Mouse (Mus musculus): ENCODE results near the gene Gjc2.
"Not testable (repeated sequence)": the region's sequence is repeated elsewhere in the genome, so short reads cannot be mapped to it uniquely, and the experiment has no call there.

Gjc2 gene

GRCm38 (mm10) chr11:59182864-59183331 lies at the start of gene Gjc2:
Gjc2 (minus strand) TSS chr11:59183213.
- peak; percentile 46 to 58 for DNase-seq

GRCm38 (mm10) chr11:59232797-59233196 lies 49.8 kb upstream of the Gjc2 start:
- DNase-seq = no peak

DNA sequence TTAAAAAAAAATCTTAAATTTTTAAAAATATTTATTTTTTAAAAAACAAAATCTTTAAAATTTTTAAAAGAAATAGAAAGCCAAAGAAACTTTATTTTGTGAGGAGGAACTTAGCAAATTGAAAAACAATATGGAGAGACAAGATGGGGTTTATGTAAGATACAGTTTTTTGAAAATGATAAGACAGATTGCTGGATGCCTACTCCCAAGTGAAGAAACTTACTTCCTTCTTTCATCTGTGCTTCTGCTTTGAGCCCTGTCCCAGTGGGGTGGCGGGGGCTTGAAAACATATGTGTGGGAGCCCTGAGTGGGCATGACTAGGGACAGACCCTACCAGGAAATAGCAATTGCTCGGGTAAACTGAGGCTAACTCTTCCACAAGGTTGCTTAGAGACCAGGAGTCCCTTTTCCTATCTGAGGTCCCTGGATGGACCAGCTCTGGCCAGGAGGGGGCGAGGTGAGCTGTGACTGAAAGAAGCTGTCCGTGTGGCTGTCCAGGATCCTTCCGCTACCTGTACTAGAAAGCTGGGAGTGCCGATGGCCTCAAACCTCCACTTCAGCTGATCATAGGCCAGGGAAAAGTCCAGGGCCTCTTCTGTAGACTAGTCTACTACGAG lies 47.2 kb upstream of the Gjc2 start:
- peak; percentile 85 to 87 for DNase-seq

- peak; percentile 98 for DNase-seq
Observed at GRCm38 (mm10) chr11:59228122-59228953, 45.3 kb upstream of the Gjc2 start, which contains the start of gene Arf1. Arf1 (minus strand) TSS chr11:59228270.

DNA sequence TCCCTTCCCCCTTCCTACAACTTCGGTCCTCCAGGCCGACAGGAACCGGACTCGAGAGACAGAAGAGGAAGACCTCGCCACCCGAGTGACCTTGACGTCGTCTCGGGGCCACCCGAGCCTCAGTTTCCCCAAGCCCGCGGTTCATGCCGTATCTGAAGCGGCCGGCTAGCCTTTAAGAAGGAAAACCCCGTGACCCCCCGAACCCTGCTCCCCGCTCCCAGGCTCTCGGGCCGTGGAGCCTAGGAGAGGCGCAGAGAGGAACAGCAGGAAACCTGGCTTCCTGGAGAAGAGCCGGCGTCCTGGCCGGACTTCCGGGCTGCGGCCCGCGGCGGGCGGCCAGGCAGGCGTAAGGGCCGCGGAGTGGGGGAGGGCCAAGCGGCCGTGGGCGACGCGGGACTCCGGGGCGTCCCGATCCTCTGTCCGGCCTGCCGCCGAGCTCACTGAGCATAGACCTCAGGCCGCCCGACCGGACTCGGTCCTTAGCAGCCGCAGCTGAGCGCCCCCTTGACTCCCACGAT lies 44.6 kb upstream of the Gjc2 start:
- no peak for DNase-seq

GRCm38 (mm10) chr11:59226787-59227603 lies 44.0 kb upstream of the Gjc2 start:
- peak; percentile 24 to 39 for DNase-seq

- no peak for DNase-seq
Observed at GRCm38 (mm10) chr11:59226251-59226650, 43.2 kb upstream of the Gjc2 start.

DNA sequence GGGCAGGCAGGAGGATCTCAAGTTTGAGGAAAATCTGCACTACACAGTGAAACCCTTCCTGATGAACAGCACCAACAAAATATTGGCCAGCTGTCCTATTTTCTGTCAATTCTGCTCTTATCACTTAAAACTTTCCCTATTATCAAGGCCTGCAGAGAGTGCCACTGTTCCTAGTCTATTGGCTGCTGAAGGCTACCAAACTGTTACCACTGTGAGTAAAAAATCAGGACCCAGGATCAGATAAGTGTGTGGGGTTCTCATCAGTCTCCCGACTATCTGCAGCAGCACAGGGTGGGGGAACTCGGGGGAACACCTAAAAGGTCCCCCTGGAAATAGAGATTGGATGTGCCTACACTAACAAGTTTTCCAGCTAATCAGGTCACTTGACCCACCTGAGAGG lies 42.2 kb upstream of the Gjc2 start:
- no peak for DNase-seq

GRCm38 (mm10) chr11:59224470-59224869 lies 41.5 kb upstream of the Gjc2 start:
- DNase-seq = no peak

DNA sequence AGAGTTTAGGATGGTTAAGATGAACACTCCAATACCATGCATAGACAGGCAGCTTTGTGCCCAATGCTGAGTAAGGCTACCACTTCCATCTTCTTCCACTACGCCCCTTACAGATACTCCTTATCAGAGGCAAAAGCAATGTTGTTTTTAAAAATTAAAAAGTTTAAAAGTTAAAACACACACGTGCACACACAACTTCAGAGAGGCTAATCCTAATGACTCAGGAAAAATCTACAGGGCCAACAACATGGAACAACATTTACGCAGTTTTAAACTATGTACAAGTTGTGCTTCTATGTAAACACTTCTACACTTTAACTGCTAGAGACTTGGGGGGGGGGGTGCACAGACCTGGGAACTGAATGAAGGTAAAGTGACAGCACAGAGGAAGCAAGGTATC lies 41.0 kb upstream of the Gjc2 start:
- no peak for DNase-seq

- DNase-seq = no peak
Observed at GRCm38 (mm10) chr11:59222306-59222705, 39.3 kb upstream of the Gjc2 start.

GRCm38 (mm10) chr11:59221604-59222003 lies 38.6 kb upstream of the Gjc2 start:
- DNase-seq = no peak

DNA sequence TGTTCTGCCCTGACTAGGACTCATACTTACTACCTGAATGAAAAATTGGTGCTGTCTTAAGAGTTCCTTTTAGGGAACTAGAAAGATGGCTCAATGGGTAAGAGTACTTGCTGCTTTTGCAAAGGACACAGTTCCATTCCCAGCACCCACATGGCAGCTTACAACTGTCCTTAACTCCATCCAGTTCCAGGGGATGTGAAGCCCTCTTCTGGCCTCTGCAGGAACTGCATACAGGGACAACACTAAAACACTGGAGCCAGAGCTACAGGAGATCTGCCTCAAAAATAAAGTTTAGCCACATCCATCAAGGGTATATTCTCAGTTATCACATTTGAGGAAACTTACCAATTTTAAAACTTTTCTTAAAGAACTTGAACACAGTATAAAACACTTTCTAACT lies 36.1 kb upstream of the Gjc2 start:
- DNase-seq = peak in 1 of 2 experiments; percentile 57

DNA sequence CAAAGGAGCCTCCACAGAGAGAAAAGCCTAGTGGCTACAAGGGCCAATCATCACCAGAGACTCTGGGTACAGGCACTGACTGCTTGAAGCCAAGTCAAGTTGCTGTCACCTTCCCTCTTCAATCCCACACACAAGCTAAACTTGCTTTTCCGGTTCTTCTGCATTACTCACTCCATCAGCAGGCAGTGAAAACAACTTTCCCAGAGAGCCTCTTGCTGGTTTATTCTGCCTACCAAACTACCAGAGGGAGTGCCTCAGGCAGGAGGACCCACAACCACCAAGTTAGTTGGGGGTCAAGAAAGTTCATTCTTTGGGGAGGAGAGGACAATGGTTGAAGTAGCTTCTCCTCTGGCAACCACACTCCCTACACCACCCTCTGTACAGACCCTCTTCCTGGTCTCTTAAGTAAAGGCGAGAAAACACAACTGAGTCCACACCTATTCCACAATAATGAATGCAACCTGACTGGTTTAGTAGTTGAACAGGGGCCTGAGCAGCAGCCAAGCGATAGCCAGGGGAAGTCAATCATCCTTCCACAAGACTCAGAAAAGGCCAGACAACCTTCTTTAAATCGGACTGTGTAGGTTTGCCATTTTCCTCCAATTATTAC lies 35.5 kb upstream of the Gjc2 start:
- DNase-seq = no peak

GRCm38 (mm10) chr11:59216955-59217354 lies 33.9 kb upstream of the Gjc2 start:
- no peak for DNase-seq

- DNase-seq = peak in 1 of 2 experiments; percentile 50
Observed at GRCm38 (mm10) chr11:59212892-59213494, 30.0 kb upstream of the Gjc2 start.

GRCm38 (mm10) chr11:59212320-59212719 lies 29.3 kb upstream of the Gjc2 start:
- not testable (repeated sequence) for DNase-seq

DNA sequence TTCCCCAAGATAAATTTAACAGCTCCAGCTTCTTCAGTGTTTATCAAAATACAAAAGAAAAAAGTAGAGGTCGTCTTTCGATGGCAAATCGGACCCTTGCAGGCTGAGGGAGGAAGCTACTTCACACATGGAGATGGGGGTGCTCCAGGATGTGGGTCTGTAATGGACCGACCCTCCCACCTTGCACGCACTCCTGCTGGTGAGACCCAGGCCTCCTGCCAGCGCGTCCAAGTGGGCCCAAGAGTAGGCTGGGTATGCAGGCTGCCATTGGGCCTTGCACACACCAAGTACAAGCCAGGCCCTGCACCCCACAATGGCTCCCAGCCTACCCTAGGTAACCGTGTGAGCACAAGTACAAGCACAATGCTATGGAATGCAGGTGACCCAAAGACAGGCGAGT lies 28.5 kb upstream of the Gjc2 start:
- DNase-seq = not testable (repeated sequence)

DNA sequence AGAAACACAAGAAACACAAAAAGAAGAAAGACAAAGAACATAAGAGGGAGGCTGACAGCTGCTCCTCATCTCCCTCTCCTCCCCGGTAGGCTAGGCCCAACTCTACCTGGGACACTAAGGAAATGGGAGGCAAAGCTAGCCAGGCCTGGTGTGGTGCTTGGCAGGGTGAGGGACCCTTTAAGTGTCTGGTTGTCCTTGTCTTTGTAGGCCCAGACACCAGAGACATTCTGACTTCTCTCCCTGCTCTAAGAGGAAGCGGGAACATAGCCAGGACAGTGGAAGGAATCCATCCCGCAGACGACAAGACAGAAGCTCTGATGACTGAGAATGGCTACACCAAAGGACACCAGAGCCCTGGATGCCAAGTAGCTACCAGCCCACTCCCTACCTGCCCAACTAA lies 27.0 kb upstream of the Gjc2 start:
- no peak for DNase-seq

- peak in 1 of 2 experiments; percentile 51 for DNase-seq
Observed at GRCm38 (mm10) chr11:59209580-59209979, 26.6 kb upstream of the Gjc2 start.

DNA sequence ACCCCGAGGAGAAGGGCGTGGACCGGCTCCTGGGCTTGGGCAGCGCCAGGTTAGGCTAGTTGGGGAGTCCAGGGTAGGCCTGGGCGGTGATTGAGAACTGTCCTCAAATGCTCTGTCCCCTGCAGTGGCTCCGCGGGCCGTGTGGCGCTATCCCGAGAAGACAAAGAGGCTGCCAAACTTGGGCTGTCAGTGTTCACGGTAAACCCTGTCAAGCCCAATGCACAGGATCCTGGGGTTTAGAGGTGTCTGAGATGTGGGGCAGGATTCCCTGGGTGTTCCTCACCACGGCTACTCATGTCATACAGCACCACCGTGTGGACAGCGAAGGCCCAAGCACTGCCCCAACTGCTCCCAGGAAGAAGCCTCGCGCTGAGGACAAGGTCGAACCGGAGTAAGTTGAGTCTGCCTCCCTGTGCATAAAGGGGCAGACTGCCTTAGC lies 26.0 kb upstream of the Gjc2 start:
- peak; percentile 67 to 78 for DNase-seq

All from cerebellum, postnatal 14 days (tissue).